Mouse (Mus musculus): Measurements from ENCODE around the gene Rell1.

GRCm38 (mm10) chr5:63970991-63971390, 2.3 kb upstream of the Rell1 start:
- TF ChIP-seq CTCF (IDR thresholded peaks at IDR 0.05; ENCODE audit: low read depth) (no peak), EP300 (IDR thresholded peaks at IDR 0.05; ENCODE audit: low read depth) (no peak)

Measured in heart, postnatal 0 days (tissue).